8 mouse cellular contexts compared by ENCODE assay signal in genomic region chr3:95105586-95106337, GRCm38 (mm10). TPM values are rescaled to one million over a fixed set of nuclear protein-coding genes. Genes with fewer than 3 reads are reported as not detected.
DNase-seq lines count a peak whose midpoint lies in the region; ATAC-seq and TF ChIP-seq lines count a peak whose summit lies in the region.

No protein-coding gene starts in this region.

- H3K4me2 ChIP-seq in kidney, embryonic 14.5 days (replicated peaks; ENCODE audit: low read depth, low read length): peak overlapping the region; percentile 77
- peak overlapping the region; percentile 73 for H3K4me2 ChIP-seq in hindbrain, embryonic 14.5 days (replicated peaks)
- H3K4me2 ChIP-seq in midbrain, embryonic 12.5 days (replicated peaks): peak overlapping the region; percentile 81

- no peak for TF ChIP-seq POLR2A in bone marrow, adult 2 months (IDR thresholded peaks at IDR 0.05; ENCODE audit: borderline replicate concordance, control insufficient read depth, low read depth, low read length)

- DNase-seq in kidney, adult 18-20 months: no peak
- no peak for DNase-seq in hindbrain, embryonic 14.5 days (ENCODE audit: low spot score)
- DNase-seq in urinary bladder, adult 18-20 months (ENCODE audit: low spot score in 2 of 2): no peak
- DNase-seq in urinary bladder, postnatal 36 days (ENCODE audit: low spot score in 2 of 2): no peak
- no peak for DNase-seq in thymus, postnatal 0 days (ENCODE audit: low spot score)

- H3K27ac ChIP-seq in kidney, embryonic 14.5 days (ENCODE audit: low read depth, low read length): peak overlapping the region; percentile 68; the same call in 1 of the 2 replicates
- peak overlapping the region; percentile 83 for H3K27ac ChIP-seq in bone marrow, adult 2 months (ENCODE audit: control insufficient read depth, insufficient read depth, low read depth, low read length, poor library complexity)
- peak overlapping the region; percentile 84 for H3K27ac ChIP-seq in hindbrain, embryonic 14.5 days
- peak overlapping the region; percentile 80 for H3K27ac ChIP-seq in midbrain, embryonic 12.5 days (replicated peaks)

- no peaks in the 10 kb centered on the region for H3K9me3 ChIP-seq in kidney, embryonic 14.5 days (ENCODE audit: control insufficient read depth, low read length)
- H3K9me3 ChIP-seq in hindbrain, embryonic 14.5 days (ENCODE audit: control insufficient read depth, low read length): no peaks in the 10 kb centered on the region
- no peaks in the 10 kb centered on the region for H3K9me3 ChIP-seq in midbrain, embryonic 12.5 days

- no peak for ATAC-seq in kidney, embryonic 14.5 days (ENCODE audit: low FRiP score, low TSS enrichment)
- ATAC-seq in hindbrain, embryonic 14.5 days (ENCODE audit: low FRiP score): no peak
- no peak; the same call in 1 of the 2 replicates for ATAC-seq in midbrain, embryonic 12.5 days (ENCODE audit: low FRiP score, low read depth)

- WGBS in kidney, embryonic 14.5 days: 0% methylated on average over 16 of the region's 16 CpGs
- WGBS in bone marrow, adult 2 months: under 1% methylated on average over 16 of the region's 16 CpGs
- under 1% methylated on average over 16 of the region's 16 CpGs for WGBS in hindbrain, embryonic 14.5 days
- 3% methylated on average over 16 of the region's 16 CpGs for WGBS in midbrain, embryonic 12.5 days

- TF ChIP-seq CTCF in bone marrow, adult 2 months (IDR thresholded peaks at IDR 0.05; ENCODE audit: control insufficient read depth, insufficient read depth, low read length): no peak

- H3K9ac ChIP-seq in kidney, embryonic 14.5 days (ENCODE audit: low read depth, low read length): peak overlapping the region; percentile 89
- H3K9ac ChIP-seq in hindbrain, embryonic 14.5 days: peak overlapping the region; percentile 90
- H3K9ac ChIP-seq in midbrain, embryonic 12.5 days (replicated peaks): peak overlapping the region; percentile 97

- peak overlapping the region; percentile 98 for H3K4me3 ChIP-seq in kidney, embryonic 14.5 days (ENCODE audit: low read length)
- H3K4me3 ChIP-seq in bone marrow, adult 2 months (replicated peaks; ENCODE audit: control insufficient read depth, low read depth, low read length): peak overlapping the region; percentile 93
- H3K4me3 ChIP-seq in hindbrain, embryonic 14.5 days (replicated peaks; ENCODE audit: low read length): peak overlapping the region; percentile 83
- peak overlapping the region; percentile 99 for H3K4me3 ChIP-seq in midbrain, embryonic 12.5 days

- H3K36me3 ChIP-seq in kidney, embryonic 14.5 days (ENCODE audit: control insufficient read depth, insufficient read depth, low read length): peaks cover 4% of the 10 kb centered on the region; the same call in 1 of the 2 replicates
- peaks cover 3% of the 10 kb centered on the region; the same call in 1 of the 2 replicates for H3K36me3 ChIP-seq in hindbrain, embryonic 14.5 days (replicated peaks; ENCODE audit: control insufficient read depth, insufficient read depth)
- H3K36me3 ChIP-seq in midbrain, embryonic 12.5 days: 0 out of 2 replicates have a peak, but pooled peaks cover 7% of the 10 kb centered on the region

- H3K4me1 ChIP-seq in kidney, embryonic 14.5 days (ENCODE audit: control insufficient read depth, insufficient read depth, low read length): peaks cover 8% of the 10 kb centered on the region
- no peaks in the 10 kb centered on the region; the same call in 1 of the 2 replicates for H3K4me1 ChIP-seq in bone marrow, adult 2 months (ENCODE audit: control insufficient read depth, insufficient read depth, low read length)
- H3K4me1 ChIP-seq in hindbrain, embryonic 14.5 days (replicated peaks; ENCODE audit: control insufficient read depth, insufficient read depth, low read length): peaks cover 19% of the 10 kb centered on the region
- H3K4me1 ChIP-seq in midbrain, embryonic 12.5 days: peaks cover 20% of the 10 kb centered on the region

- H3K27me3 ChIP-seq in kidney, embryonic 14.5 days (ENCODE audit: control insufficient read depth, insufficient read depth, low read length): no peaks in the 10 kb centered on the region
- H3K27me3 ChIP-seq in hindbrain, embryonic 14.5 days (ENCODE audit: control insufficient read depth, insufficient read depth, low read length): no peaks in the 10 kb centered on the region
- no peaks in the 10 kb centered on the region for H3K27me3 ChIP-seq in midbrain, embryonic 12.5 days

RNA-seq across cellular contexts. Expression of gene Pip5k1a, which starts 1.0 kb away (rescaled TPM):
- 16.9 and 22.8 TPM in 2 replicates for polyA plus RNA-seq in kidney, embryonic 14.5 days (2014; fragmentation: Nextera tagmentation; extraction: Ambion mirVana)
- polyA plus RNA-seq in bone marrow, adult 2 months (2011; ENCODE audit: insufficient read depth, insufficient read length, low replicate concordance, missing spikeins): 22.5 and 38.8 TPM in 2 replicates
- polyA plus RNA-seq in hindbrain, embryonic 14.5 days (2014; fragmentation: Nextera tagmentation; extraction: Ambion mirVana): 9.9 and 12.7 TPM in 2 replicates
- polyA plus RNA-seq in midbrain, embryonic 12.5 days (2016; fragmentation: Nextera tagmentation; extraction: Ambion mirVana): 18.3 and 20.5 TPM in 2 replicates
- 19.9 and 22.6 TPM in 2 replicates for polyA plus RNA-seq in thymus, postnatal 0 days (2015; fragmentation: Nextera tagmentation; extraction: Ambion mirVana)

RNA-seq across cellular contexts. Expression of gene Vps72, which starts 5.1 kb away (rescaled TPM):
- 182 and 190 TPM in 2 replicates for polyA plus RNA-seq in kidney, embryonic 14.5 days (2014; fragmentation: Nextera tagmentation; extraction: Ambion mirVana)
- 17.0 and 39.0 TPM in 2 replicates for polyA plus RNA-seq in bone marrow, adult 2 months (2011; ENCODE audit: insufficient read depth, insufficient read length, low replicate concordance, missing spikeins)
- polyA plus RNA-seq in hindbrain, embryonic 14.5 days (2014; fragmentation: Nextera tagmentation; extraction: Ambion mirVana): 148 and 150 TPM in 2 replicates
- 250 and 251 TPM in 2 replicates for polyA plus RNA-seq in midbrain, embryonic 12.5 days (2016; fragmentation: Nextera tagmentation; extraction: Ambion mirVana)
- 86.1 and 93.6 TPM in 2 replicates for polyA plus RNA-seq in thymus, postnatal 0 days (2015; fragmentation: Nextera tagmentation; extraction: Ambion mirVana)

RNA-seq across cellular contexts. Expression of gene Tmod4, which starts 18.5 kb away (rescaled TPM):
- 1.5 and 1.7 TPM in 2 replicates for polyA plus RNA-seq in kidney, embryonic 14.5 days (2014; fragmentation: Nextera tagmentation; extraction: Ambion mirVana)
- polyA plus RNA-seq in bone marrow, adult 2 months (2011; ENCODE audit: insufficient read depth, insufficient read length, low replicate concordance, missing spikeins): 4.5 and 6.1 TPM in 2 replicates
- 0.61 and 1.7 TPM in 2 replicates for polyA plus RNA-seq in hindbrain, embryonic 14.5 days (2014; fragmentation: Nextera tagmentation; extraction: Ambion mirVana)
- 0.84 and 0.89 TPM in 2 replicates for polyA plus RNA-seq in midbrain, embryonic 12.5 days (2016; fragmentation: Nextera tagmentation; extraction: Ambion mirVana)
- polyA plus RNA-seq in thymus, postnatal 0 days (2015; fragmentation: Nextera tagmentation; extraction: Ambion mirVana): 1.6 and 1.8 TPM in 2 replicates

RNA-seq across cellular contexts. Expression of gene Scnm1, which starts 28.0 kb away (rescaled TPM):
- polyA plus RNA-seq in kidney, embryonic 14.5 days (2014; fragmentation: Nextera tagmentation; extraction: Ambion mirVana): 69.6 and 84.7 TPM in 2 replicates
- polyA plus RNA-seq in bone marrow, adult 2 months (2011; ENCODE audit: insufficient read depth, insufficient read length, low replicate concordance, missing spikeins): 72.6 and 130 TPM in 2 replicates
- 71.4 and 82.4 TPM in 2 replicates for polyA plus RNA-seq in hindbrain, embryonic 14.5 days (2014; fragmentation: Nextera tagmentation; extraction: Ambion mirVana)
- 86.7 and 94.8 TPM in 2 replicates for polyA plus RNA-seq in midbrain, embryonic 12.5 days (2016; fragmentation: Nextera tagmentation; extraction: Ambion mirVana)
- 77.4 and 81.3 TPM in 2 replicates for polyA plus RNA-seq in thymus, postnatal 0 days (2015; fragmentation: Nextera tagmentation; extraction: Ambion mirVana)

RNA-seq across cellular contexts. Expression of gene Lysmd1, which starts 28.1 kb away (rescaled TPM):
- polyA plus RNA-seq in kidney, embryonic 14.5 days (2014; fragmentation: Nextera tagmentation; extraction: Ambion mirVana): 6.9 and 9.1 TPM in 2 replicates
- polyA plus RNA-seq in bone marrow, adult 2 months (2011; ENCODE audit: insufficient read depth, insufficient read length, low replicate concordance, missing spikeins): 9.4 and 10.9 TPM in 2 replicates
- polyA plus RNA-seq in hindbrain, embryonic 14.5 days (2014; fragmentation: Nextera tagmentation; extraction: Ambion mirVana): 34.0 and 35.7 TPM in 2 replicates
- polyA plus RNA-seq in midbrain, embryonic 12.5 days (2016; fragmentation: Nextera tagmentation; extraction: Ambion mirVana): 22.5 and 24.4 TPM in 2 replicates
- 21.1 and 23.4 TPM in 2 replicates for polyA plus RNA-seq in thymus, postnatal 0 days (2015; fragmentation: Nextera tagmentation; extraction: Ambion mirVana)
